Mouse (Mus musculus) small intestine, adult 2 months (tissue): ENCODE measurements around the gene Polr3gl. TPM values are rescaled to one million over a fixed set of nuclear protein-coding genes. Genes with fewer than 3 reads are reported as not detected.

Experiments used
- H3K27ac ChIP-seq: fragments of 200-500 bp; 2 replicates; pipeline ENCODE4 v1.5.1; 2012; ENCODE audit warnings: low read depth, low read length, control low read depth, inconsistent platforms; ENCODE audit not compliant: insufficient read depth
- H3K27me3 ChIP-seq: fragments of 200-500 bp; 2 replicates; pipeline ENCODE4 v1.6.1; 2012; ENCODE audit warnings: mild to moderate bottlenecking, moderate library complexity, low read length, inconsistent platforms; ENCODE audit not compliant: control insufficient read depth, insufficient read depth
- H3K36me3 ChIP-seq: fragments of 200-500 bp; 2 replicates; pipeline ENCODE4 v1.6.1; 2012; ENCODE audit warnings: mild to moderate bottlenecking, low read length, control low read depth, inconsistent platforms; ENCODE audit not compliant: control insufficient read depth, insufficient read depth
- H3K4me1 ChIP-seq: fragments of 200-500 bp; 2 replicates; pipeline ENCODE4 v1.6.1; 2012; ENCODE audit warnings: low read length, inconsistent platforms, mixed read lengths; ENCODE audit not compliant: control insufficient read depth, insufficient read depth, insufficient read length
- H3K4me3 ChIP-seq: fragments of 200-500 bp; 2 replicates; pipeline ENCODE4 v1.5.1; 2012; ENCODE audit warnings: low read depth, mild to moderate bottlenecking, control low read depth, inconsistent platforms, low read length, moderate library complexity
- CTCF ChIP-seq: fragments of 200-500 bp; IDR thresholded peaks from 2 replicates; pipeline ENCODE4 v1.5.1; 2012; ENCODE audit warnings: low read depth, mild to moderate bottlenecking, control low read depth, inconsistent platforms, low read length, moderate library complexity, mixed read lengths; ENCODE audit not compliant: insufficient replicate concordance, insufficient read length; ENCODE audit errors: extremely low read depth
- POLR2A ChIP-seq: fragments of 200-500 bp; IDR thresholded peaks from 2 replicates; pipeline ENCODE4 v1.6.1; 2012; ENCODE audit warnings: low read depth, mild to moderate bottlenecking, control low read depth, inconsistent platforms, low read length, moderate library complexity
- WGBS: fragments of 180-500 bp; shearing (Covaris S2); methylation state at CpG from one replicate; pipeline ENCODE4 v1.1.7; 2018; 5-methylcytosine and 5-hydroxymethylcytosine counted together
- polyA plus RNA-seq: library from polyadenylated mRNA; depleted of rRNA; stranded (reverse); fragments of >200 nt; gene quantifications from 2 replicates; pipeline ENCODE4 v1.2.3, GENCODE M21; 2012

Gene Polr3gl
- polyA plus RNA-seq, 1 experiment, result 7.9 TPM

GRCm38 (mm10) chr3:96601941-96602703 is 8.1 kb upstream of the Polr3gl start:
- peak overlapping the region; percentile 27; the same call in 1 of the 2 replicates for H3K4me3 ChIP-seq
- peaks cover 8% of the 10 kb centered on the region; the same call in 1 of the 2 replicates for H3K4me1 ChIP-seq
- peaks cover 35% of the 10 kb centered on the region for H3K27me3 ChIP-seq
- peak overlapping the region; percentile 34 for H3K27ac ChIP-seq
- TF ChIP-seq POLR2A (no peak), CTCF (no peak)
- no peaks in the 10 kb centered on the region for H3K36me3 ChIP-seq
- WGBS, result 56% methylated on average over 10 of the region's 10 CpGs

GRCm38 (mm10) chr3:96601251-96601787 is 7.3 kb upstream of the Polr3gl start:
- peak overlapping the region; percentile 34 for H3K27ac ChIP-seq
- no peaks in the 10 kb centered on the region for H3K36me3 ChIP-seq
- peaks cover 43% of the 10 kb centered on the region for H3K27me3 ChIP-seq
- H3K4me3 ChIP-seq, result peak overlapping the region; percentile 78
- WGBS, result 4% methylated on average over 40 of the region's 40 CpGs
- TF ChIP-seq POLR2A, result peak; percentile 24; the same call in 1 of the 2 replicates
- TF ChIP-seq CTCF, result no peak
- H3K4me1 ChIP-seq, result peaks cover 11% of the 10 kb centered on the region; the same call in 1 of the 2 replicates

- peaks cover 47% of the 10 kb centered on the region for H3K27me3 ChIP-seq
- H3K4me1 ChIP-seq, result peaks cover 11% of the 10 kb centered on the region; the same call in 1 of the 2 replicates
- H3K27ac ChIP-seq, result peak within 1 kb of the TSS; percentile 34
- WGBS, result 2% methylated on average over 27 of the region's 27 CpGs
- H3K4me3 ChIP-seq, result peak within 1 kb of the TSS; percentile 78
- TF ChIP-seq CTCF, result no peak
- peak; percentile 46 for TF ChIP-seq POLR2A
- H3K36me3 ChIP-seq, result no peaks in the 10 kb centered on the region
Observed at GRCm38 (mm10) chr3:96600639-96601250, 6.8 kb upstream of the Polr3gl start, which contains the start of gene Lix1l. TSS of gene Lix1l (plus strand) at chr3:96601149.

- Histone ChIP-seq H3K27ac (no peak overlapping the region), H3K4me3 (no peak overlapping the region), H3K4me1 (peaks cover 11% of the 10 kb centered on the region; the same call in 1 of the 2 replicates), H3K36me3 (no peaks in the 10 kb centered on the region), H3K27me3 (peaks cover 47% of the 10 kb centered on the region)
- WGBS, result 80% methylated on average over 3 of the region's 3 CpGs
- no peak for TF ChIP-seq CTCF
- no peak for TF ChIP-seq POLR2A
Observed at GRCm38 (mm10) chr3:96599411-96599810, 5.4 kb upstream of the Polr3gl start.

GRCm38 (mm10) chr3:96599069-96599393 is 5.0 kb upstream of the Polr3gl start:
- Histone ChIP-seq H3K27me3 (peaks cover 47% of the 10 kb centered on the region), H3K27ac (no peak overlapping the region), H3K36me3 (no peaks in the 10 kb centered on the region), H3K4me3 (no peak overlapping the region), H3K4me1 (peaks cover 11% of the 10 kb centered on the region; the same call in 1 of the 2 replicates)
- TF ChIP-seq CTCF (no peak), POLR2A (no peak)
- 60% methylated on average over 8 of the region's 8 CpGs for WGBS

- no peak overlapping the region for H3K27ac ChIP-seq
- H3K36me3 ChIP-seq, result no peaks in the 10 kb centered on the region
- H3K4me1 ChIP-seq, result peaks cover 11% of the 10 kb centered on the region; the same call in 1 of the 2 replicates
- 4% methylated on average over 54 of the region's 54 CpGs for WGBS
- H3K27me3 ChIP-seq, result peaks cover 47% of the 10 kb centered on the region
- H3K4me3 ChIP-seq, result peak overlapping the region; percentile 45
- no peak for TF ChIP-seq CTCF
- no peak; the same call in 1 of the 2 replicates for TF ChIP-seq POLR2A
Observed at GRCm38 (mm10) chr3:96598156-96599068, 4.4 kb upstream of the Polr3gl start.
